ENCODE assay signal across 21 mouse cellular contexts in genomic region chr15:25558240-25558639, GRCm38 (mm10).
DNase-seq lines count a peak whose midpoint lies in the region; ATAC-seq lines count a peak whose summit lies in the region.
"Had no signal": no experiment of that assay in that cellular context is flagged by ENCODE, and none has a peak within 500 bp of the region (broad histone marks: within the 10 kb centered on the region; RNA-seq: fewer than 3 reads in every experiment).

No protein-coding gene starts in this region.

- H3K27me3 ChIP-seq in heart, embryonic 10.5 days (ENCODE audit: insufficient read depth, poor library complexity, severe bottlenecking) = peaks cover 1% of the 10 kb centered on the region
- no peaks in the 10 kb centered on the region for H3K27me3 ChIP-seq in lung, embryonic 15.5 days
- H3K27me3 ChIP-seq in midbrain, embryonic 13.5 days = 0 out of 2 replicates have a peak, but pooled peaks cover 2% of the 10 kb centered on the region
- H3K27me3 ChIP-seq: CH12.LX; forebrain, embryonic 13.5 days; hindbrain, embryonic 13.5 days; Patski had no signal

- WGBS in heart, embryonic 10.5 days = 75% methylated on average over 6 of the region's 7 CpGs
- WGBS in lung, embryonic 15.5 days = 66% methylated on average over 7 of the region's 7 CpGs
- WGBS in midbrain, embryonic 13.5 days = 75% methylated on average over 7 of the region's 7 CpGs

- no peak overlapping the region for H3K9ac ChIP-seq in lung, embryonic 15.5 days
- no peak overlapping the region for H3K9ac ChIP-seq in midbrain, embryonic 13.5 days (replicated peaks)
- H3K9ac ChIP-seq: forebrain, embryonic 13.5 days; forebrain, postnatal 0 days; hindbrain, embryonic 13.5 days had no signal

- peak; percentile 50; the same call in 1 of the 2 replicates for ATAC-seq in lung, embryonic 15.5 days (ENCODE audit: borderline replicate concordance, extremely low read depth, low FRiP score, low TSS enrichment)
- no peak for ATAC-seq in midbrain, embryonic 13.5 days
- ATAC-seq: activated CD4-positive, CD25-positive, alpha-beta regulatory T cell, adult 4 months; forebrain, embryonic 13.5 days; forebrain, postnatal 0 days; hindbrain, postnatal 0 days; Patski had no signal

- peaks cover 17% of the 10 kb centered on the region for H3K4me1 ChIP-seq in heart, embryonic 10.5 days
- peaks cover 20% of the 10 kb centered on the region for H3K4me1 ChIP-seq in lung, embryonic 15.5 days
- H3K4me1 ChIP-seq in brown adipose tissue, adult 24 weeks (ENCODE audit: control insufficient read depth, insufficient read depth, insufficient read length, low read length) = peaks cover 7% of the 10 kb centered on the region; the same call in 1 of the 2 replicates
- no peaks in the 10 kb centered on the region for H3K4me1 ChIP-seq in midbrain, embryonic 13.5 days (replicated peaks)
- H3K4me1 ChIP-seq: forebrain, embryonic 13.5 days; hindbrain, embryonic 13.5 days had no signal

- H3K4me3 ChIP-seq in heart, embryonic 10.5 days = no peak overlapping the region
- H3K4me3 ChIP-seq in lung, embryonic 15.5 days = no peak overlapping the region
- no peak overlapping the region for H3K4me3 ChIP-seq in brown adipose tissue, adult 24 weeks (ENCODE audit: insufficient read depth, low read depth, low read length)
- no peak overlapping the region for H3K4me3 ChIP-seq in midbrain, embryonic 13.5 days (replicated peaks)
- H3K4me3 ChIP-seq: embryonic facial prominence, embryonic 10.5 days; forebrain, embryonic 13.5 days; hindbrain, embryonic 13.5 days had no signal

- DNase-seq in heart, adult 18-20 months = peak; percentile 34 to 53
- DNase-seq in heart, embryonic 10.5 days (ENCODE audit: low spot score) = no peak
- DNase-seq in lung, postnatal 25 days (ENCODE audit: low spot score) = no peak
- peak; percentile 30 to 33 for DNase-seq in heart, postnatal 10 days
- no peak for DNase-seq in cerebellum, adult 8-10 months
- DNase-seq: adrenal gland, postnatal 14 days; cerebellum, adult 18-20 months; cerebellum, postnatal 10 days; forebrain, postnatal 0 days; gastrocnemius, postnatal 10 days; kidney, adult 11 months had no signal

- no peaks in the 10 kb centered on the region for H3K36me3 ChIP-seq in heart, embryonic 10.5 days
- no peaks in the 10 kb centered on the region for H3K36me3 ChIP-seq in lung, embryonic 15.5 days
- H3K36me3 ChIP-seq in midbrain, embryonic 13.5 days = no peaks in the 10 kb centered on the region
- H3K36me3 ChIP-seq: embryonic facial prominence, embryonic 10.5 days; hindbrain, embryonic 13.5 days had no signal

- no peak overlapping the region for H3K27ac ChIP-seq in heart, embryonic 10.5 days
- H3K27ac ChIP-seq in lung, embryonic 15.5 days = no peak overlapping the region
- H3K27ac ChIP-seq in brown adipose tissue, adult 24 weeks (replicated peaks; ENCODE audit: low read depth, low read length) = peak overlapping the region; percentile 90
- H3K27ac ChIP-seq in midbrain, embryonic 13.5 days = no peak overlapping the region
- H3K27ac ChIP-seq: embryonic facial prominence, embryonic 10.5 days; forebrain, embryonic 13.5 days; hindbrain, embryonic 13.5 days; hindbrain, postnatal 0 days had no signal

- no peaks in the 10 kb centered on the region for H3K9me3 ChIP-seq in heart, embryonic 10.5 days
- no peaks in the 10 kb centered on the region for H3K9me3 ChIP-seq in lung, embryonic 15.5 days
- no peaks in the 10 kb centered on the region for H3K9me3 ChIP-seq in midbrain, embryonic 13.5 days
- H3K9me3 ChIP-seq: embryonic facial prominence, embryonic 10.5 days; forebrain, embryonic 13.5 days; hindbrain, embryonic 13.5 days had no signal

- intact Hi-C loops in heart, postnatal 10 days (cut with DNase I) = no loop called here

- H3K4me2 ChIP-seq in lung, embryonic 15.5 days = no peak overlapping the region
- H3K4me2 ChIP-seq in midbrain, embryonic 13.5 days (replicated peaks) = no peak overlapping the region
- H3K4me2 ChIP-seq: forebrain, embryonic 13.5 days; hindbrain, embryonic 13.5 days had no signal

Comparison
In these comparisons a context has a peak if more than half of its experiments do, and no peak if none do; other contexts are left out.
1. DNase-seq: peak in heart, adult 18-20 months (2 of 2) and heart, postnatal 10 days (2 of 2); none in heart, embryonic 10.5 days (single experiment), lung, postnatal 25 days (single experiment) and cerebellum, adult 8-10 months (single experiment).